Mouse (Mus musculus): Measurements from ENCODE around the gene Gm17455. TPM values are rescaled to one million over a fixed set of nuclear protein-coding genes. Genes with fewer than 3 reads are reported as not detected.

Gm17455 gene
- total and polyA plus RNA-seq, 2 experiments from 2014 or later, result 8.9 to 19.4 TPM

- ATAC-seq, result no peak
- no peak for TF ChIP-seq CTCF (IDR thresholded peaks at IDR 0.05; ENCODE audit: low read depth)
- no peak for DNase-seq (ENCODE audit: low spot score)
- H3K9me3 ChIP-seq (ENCODE audit: low read length), result no peaks in the 10 kb centered on the region
- H3K27ac ChIP-seq, result no peak overlapping the region
- no peaks in the 10 kb centered on the region for H3K36me3 ChIP-seq (ENCODE audit: insufficient read depth, low read length)
- H3K4me2 ChIP-seq (ENCODE audit: low read depth, low read length), result no peak overlapping the region
- H3K9ac ChIP-seq (replicated peaks; ENCODE audit: low read length), result no peak overlapping the region
- H3K4me1 ChIP-seq (ENCODE audit: insufficient read depth, low read length), result no peaks in the 10 kb centered on the region
- H3K4me3 ChIP-seq (ENCODE audit: low read length), result no peak overlapping the region
- WGBS, result 94% methylated on average over 2 of the region's 2 CpGs
- H3K27me3 ChIP-seq (ENCODE audit: insufficient read depth, low read length), result no peaks in the 10 kb centered on the region
Measured at GRCm38 (mm10) chr10:60417041-60417440, 17.5 kb downstream of the Gm17455 start.

DNA sequence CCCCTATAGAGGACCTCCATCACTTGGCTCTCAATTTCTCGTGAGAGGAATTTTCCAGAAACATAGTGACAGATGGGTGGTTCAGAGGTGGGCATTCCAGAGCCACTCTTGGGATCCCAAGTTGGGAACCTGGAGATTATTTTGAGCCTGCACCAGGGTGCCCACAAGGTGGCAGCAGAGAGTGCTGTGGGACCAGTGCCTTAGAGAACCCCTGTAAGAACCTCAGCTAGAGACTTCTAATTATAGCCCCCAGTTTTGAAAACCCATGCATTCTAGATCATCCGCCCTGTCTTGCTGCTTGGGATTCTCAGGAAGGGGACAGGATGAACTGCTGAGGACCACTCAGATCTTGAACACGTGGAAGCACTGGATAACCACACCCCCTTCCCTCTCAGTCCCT lies 18.6 kb downstream of the Gm17455 start:
- Histone ChIP-seq H3K4me2 (ENCODE audit: low read depth, low read length) (no peak overlapping the region), H3K27ac (no peak overlapping the region), H3K27me3 (ENCODE audit: insufficient read depth, low read length) (no peaks in the 10 kb centered on the region), H3K9me3 (ENCODE audit: low read length) (no peaks in the 10 kb centered on the region), H3K4me3 (ENCODE audit: low read length) (no peak overlapping the region), H3K36me3 (ENCODE audit: insufficient read depth, low read length) (no peaks in the 10 kb centered on the region), H3K4me1 (ENCODE audit: insufficient read depth, low read length) (no peaks in the 10 kb centered on the region), H3K9ac (replicated peaks; ENCODE audit: low read length) (no peak overlapping the region)
- peak; percentile 83 for DNase-seq (ENCODE audit: low spot score)
- peak; percentile 59 for ATAC-seq
- 15% methylated on average over 3 of the region's 3 CpGs for WGBS
- peak; percentile 89 for TF ChIP-seq CTCF (IDR thresholded peaks at IDR 0.05; ENCODE audit: low read depth)

GRCm38 (mm10) chr10:60419624-60420023 lies 20.1 kb downstream of the Gm17455 start:
- WGBS, result 42% methylated on average over 4 of the region's 4 CpGs
- H3K4me2 ChIP-seq (ENCODE audit: low read depth, low read length), result no peak overlapping the region
- DNase-seq (ENCODE audit: low spot score), result no peak
- H3K27me3 ChIP-seq (ENCODE audit: insufficient read depth, low read length), result no peaks in the 10 kb centered on the region
- H3K27ac ChIP-seq, result no peak overlapping the region
- no peak overlapping the region for H3K9ac ChIP-seq (replicated peaks; ENCODE audit: low read length)
- no peak for ATAC-seq
- no peaks in the 10 kb centered on the region for H3K9me3 ChIP-seq (ENCODE audit: low read length)
- H3K36me3 ChIP-seq (ENCODE audit: insufficient read depth, low read length), result no peaks in the 10 kb centered on the region
- H3K4me3 ChIP-seq (ENCODE audit: low read length), result no peak overlapping the region
- peak; percentile 82 for TF ChIP-seq CTCF (IDR thresholded peaks at IDR 0.05; ENCODE audit: low read depth)
- no peaks in the 10 kb centered on the region for H3K4me1 ChIP-seq (ENCODE audit: insufficient read depth, low read length)

DNA sequence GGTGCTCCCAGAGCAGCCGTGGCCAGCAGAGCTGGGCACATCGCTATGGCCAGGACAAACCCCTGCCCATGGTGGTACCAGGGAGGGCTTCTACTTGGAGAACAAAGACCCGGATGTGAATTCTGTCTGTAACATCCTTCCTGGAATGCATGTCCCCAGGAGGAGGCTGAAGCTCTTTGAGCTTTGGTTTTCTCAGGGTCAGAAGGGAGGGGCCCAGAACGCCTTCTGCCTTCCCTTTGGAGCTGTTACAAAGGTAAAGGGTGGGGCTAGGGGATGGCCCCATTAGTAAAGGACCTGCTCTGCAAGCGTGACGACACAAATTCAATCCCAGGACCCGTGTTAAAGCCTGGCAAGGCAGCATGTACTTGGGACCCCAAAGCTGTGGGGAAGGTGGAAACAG lies 23.2 kb downstream of the Gm17455 start:
- 0 out of 2 replicates have a peak, but pooled peaks cover 3% of the 10 kb centered on the region for H3K9me3 ChIP-seq (ENCODE audit: low read length)
- no peak for TF ChIP-seq CTCF (IDR thresholded peaks at IDR 0.05; ENCODE audit: low read depth)
- H3K9ac ChIP-seq (replicated peaks; ENCODE audit: low read length), result no peak overlapping the region
- H3K27me3 ChIP-seq (ENCODE audit: insufficient read depth, low read length), result no peaks in the 10 kb centered on the region
- ATAC-seq (no peak), DNase-seq (ENCODE audit: low spot score) (no peak)
- H3K4me1 ChIP-seq (ENCODE audit: insufficient read depth, low read length), result no peaks in the 10 kb centered on the region
- H3K27ac ChIP-seq, result no peak overlapping the region
- no peak overlapping the region for H3K4me2 ChIP-seq (ENCODE audit: low read depth, low read length)
- H3K36me3 ChIP-seq (ENCODE audit: insufficient read depth, low read length), result no peaks in the 10 kb centered on the region
- no peak overlapping the region for H3K4me3 ChIP-seq (ENCODE audit: low read length)
- WGBS, result 49% methylated on average over 7 of the region's 7 CpGs

- ATAC-seq (no peak), DNase-seq (ENCODE audit: low spot score) (peak; percentile 57)
- WGBS, result 19% methylated on average over 10 of the region's 10 CpGs
- no peak overlapping the region for H3K4me2 ChIP-seq (ENCODE audit: low read depth, low read length)
- H3K9me3 ChIP-seq (ENCODE audit: low read length), result 0 out of 2 replicates have a peak, but pooled peaks cover 3% of the 10 kb centered on the region
- H3K36me3 ChIP-seq (ENCODE audit: insufficient read depth, low read length), result no peaks in the 10 kb centered on the region
- TF ChIP-seq CTCF (IDR thresholded peaks at IDR 0.05; ENCODE audit: low read depth), result no peak
- no peaks in the 10 kb centered on the region for H3K27me3 ChIP-seq (ENCODE audit: insufficient read depth, low read length)
- no peak overlapping the region for H3K9ac ChIP-seq (replicated peaks; ENCODE audit: low read length)
- H3K4me1 ChIP-seq (ENCODE audit: insufficient read depth, low read length), result no peaks in the 10 kb centered on the region
- H3K27ac ChIP-seq, result no peak overlapping the region
- no peak overlapping the region for H3K4me3 ChIP-seq (ENCODE audit: low read length)
Measured at GRCm38 (mm10) chr10:60430001-60430400, 30.5 kb downstream of the Gm17455 start.

DNA sequence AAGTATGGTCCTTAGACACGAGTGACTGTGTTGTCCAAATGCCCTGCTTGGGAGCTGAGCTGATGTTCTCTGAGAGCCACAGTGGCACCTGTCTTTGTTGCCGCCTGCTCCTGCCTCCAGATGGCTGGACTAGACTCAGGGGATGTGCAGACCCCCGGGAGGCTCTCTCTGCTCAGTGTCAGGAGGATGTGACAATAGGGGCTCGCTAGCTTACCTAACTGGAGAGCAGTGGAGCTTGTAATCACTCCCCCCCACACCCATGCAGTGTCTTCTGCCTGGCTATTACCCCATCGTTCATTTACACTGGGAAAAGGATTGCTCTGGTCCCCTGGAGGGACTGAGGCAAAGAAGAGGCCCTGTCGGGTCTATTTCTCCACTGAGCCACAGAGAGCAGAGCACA lies 31.1 kb downstream of the Gm17455 start:
- DNase-seq (ENCODE audit: low spot score) (no peak), ATAC-seq (no peak)
- Histone ChIP-seq H3K4me2 (ENCODE audit: low read depth, low read length) (no peak overlapping the region), H3K27me3 (ENCODE audit: insufficient read depth, low read length) (no peaks in the 10 kb centered on the region), H3K4me1 (ENCODE audit: insufficient read depth, low read length) (no peaks in the 10 kb centered on the region), H3K9ac (replicated peaks; ENCODE audit: low read length) (no peak overlapping the region), H3K9me3 (ENCODE audit: low read length) (0 out of 2 replicates have a peak, but pooled peaks cover under 1% of the 10 kb centered on the region), H3K4me3 (ENCODE audit: low read length) (no peak overlapping the region), H3K36me3 (ENCODE audit: insufficient read depth, low read length) (no peaks in the 10 kb centered on the region), H3K27ac (no peak overlapping the region)
- 12% methylated on average over 6 of the region's 6 CpGs for WGBS
- TF ChIP-seq CTCF (IDR thresholded peaks at IDR 0.05; ENCODE audit: low read depth), result no peak

GRCm38 (mm10) chr10:60432679-60433078 lies 33.2 kb downstream of the Gm17455 start:
- no peak overlapping the region for H3K9ac ChIP-seq (replicated peaks; ENCODE audit: low read length)
- no peak overlapping the region for H3K4me2 ChIP-seq (ENCODE audit: low read depth, low read length)
- DNase-seq (ENCODE audit: low spot score), result no peak
- H3K36me3 ChIP-seq (ENCODE audit: insufficient read depth, low read length), result no peaks in the 10 kb centered on the region
- H3K4me3 ChIP-seq (ENCODE audit: low read length), result no peak overlapping the region
- no peaks in the 10 kb centered on the region for H3K9me3 ChIP-seq (ENCODE audit: low read length)
- H3K27ac ChIP-seq, result no peak overlapping the region
- H3K4me1 ChIP-seq (ENCODE audit: insufficient read depth, low read length), result no peaks in the 10 kb centered on the region
- no peak for TF ChIP-seq CTCF (IDR thresholded peaks at IDR 0.05; ENCODE audit: low read depth)
- H3K27me3 ChIP-seq (ENCODE audit: insufficient read depth, low read length), result no peaks in the 10 kb centered on the region
- ATAC-seq, result no peak
- WGBS, result 39% methylated on average over 4 of the region's 4 CpGs

Measured in hindbrain, postnatal 0 days (tissue).